Mouse (Mus musculus) lung, adult 10 weeks (tissue): ENCODE measurements around the gene Btnl9. TPM values are rescaled to one million over a fixed set of nuclear protein-coding genes. Genes with fewer than 3 reads are reported as not detected.

Experiments
- polyA plus RNA-seq: library from polyadenylated mRNA; stranded (reverse); fragments of 350-450 nt; fragmentation: Illumina TruSeq; extraction: RNeasy Lipid Tissue Mini Kit (QIAGEN cat#74804); gene quantifications from one replicate; pipeline ENCODE4 v1.2.3, GENCODE M21; 2014; ENCODE audit warnings: low read depth, low replicate concordance; ENCODE audit not compliant: insufficient read depth

The Btnl9 gene
- polyA plus RNA-seq = 0.89 TPM

GRCm38 (mm10) chr11:49186955-49187488 is at the start of gene Btnl9:
Btnl9 (minus strand) TSS chr11:49187159.

GRCm38 (mm10) chr11:49203129-49203768 is 16.3 kb upstream of the Btnl9 start, which contains the start of gene Zfp62:
Zfp62 (plus strand) TSS chr11:49203292.

GRCm38 (mm10) chr11:49154077-49154476 is 32.9 kb downstream of the Btnl9 start, which contains the start of gene Olfr1394:
Olfr1394 (plus strand) TSS chr11:49154377.

GRCm38 (mm10) chr11:49141974-49142373 is 45.0 kb downstream of the Btnl9 start, which contains the start of gene Olfr1395:
Olfr1395 (plus strand) TSS chr11:49142274.

Other genes with a start within 250 kb of the Btnl9 start
- 2.9 TPM for gene Psme2b, start 241.0 kb downstream of the Btnl9 start, polyA plus RNA-seq
- gene Olfr56, start 208.3 kb downstream of the Btnl9 start, polyA plus RNA-seq = 0.87 TPM
- 1.6 TPM for gene 9930111J21Rik1, start 207.8 kb downstream of the Btnl9 start, polyA plus RNA-seq
- 0.61 TPM for gene Gm12185, start 194.9 kb downstream of the Btnl9 start, polyA plus RNA-seq
- 6.5 TPM for gene Tgtp1, start 193.0 kb downstream of the Btnl9 start, polyA plus RNA-seq
- 3.5 TPM for gene 9930111J21Rik2, start 135.9 kb downstream of the Btnl9 start, polyA plus RNA-seq
- gene Tgtp2, start 123.0 kb downstream of the Btnl9 start, polyA plus RNA-seq = 23.2 TPM
- gene Ifi47, start 110.6 kb downstream of the Btnl9 start, polyA plus RNA-seq = 39.1 TPM
- gene Olfr1396, start 72.3 kb downstream of the Btnl9 start, polyA plus RNA-seq = not detected
- not detected for gene Olfr1395, start 44.9 kb downstream of the Btnl9 start, polyA plus RNA-seq
- not detected for gene Olfr1394, start 32.8 kb downstream of the Btnl9 start, polyA plus RNA-seq
- gene Zfp62, start 16.1 kb upstream of the Btnl9 start, polyA plus RNA-seq = 10.9 TPM
- gene Mgat1, start 57.0 kb upstream of the Btnl9 start, polyA plus RNA-seq = 66.7 TPM
- not detected for gene Olfr1393, start 91.1 kb upstream of the Btnl9 start, polyA plus RNA-seq
- gene Olfr1392, start 98.1 kb upstream of the Btnl9 start, polyA plus RNA-seq = not detected
- not detected for gene Olfr10, start 117.6 kb upstream of the Btnl9 start, polyA plus RNA-seq
- gene Olfr1391, start 135.6 kb upstream of the Btnl9 start, polyA plus RNA-seq = not detected
- not detected for gene Olfr1390, start 148.0 kb upstream of the Btnl9 start, polyA plus RNA-seq
- gene Olfr1389, start 235.9 kb upstream of the Btnl9 start, polyA plus RNA-seq = not detected
- gene Olfr1388, start 249.5 kb upstream of the Btnl9 start, polyA plus RNA-seq = not detected